Mouse (Mus musculus) embryonic fibroblast, embryonic 13.5 days (primary cell): ENCODE measurements around the gene Fam178b.

ENCODE experiments used
- CTCF ChIP-seq: IDR thresholded peaks from 2 replicates; pipeline ENCODE4 v1.5.1; 2011; ENCODE audit warnings: mild to moderate bottlenecking, control low read depth, low read length, moderate library complexity, borderline replicate concordance; ENCODE audit not compliant: insufficient read depth
- POLR2A ChIP-seq: IDR thresholded peaks from 2 replicates; pipeline ENCODE4 v1.6.1; 2011; ENCODE audit warnings: low read depth, mild to moderate bottlenecking, control low read depth, low read length, moderate library complexity

- TF ChIP-seq CTCF, result no peak
- no peak for TF ChIP-seq POLR2A
These were observed 18.5 kb downstream of the Fam178b start for GRCm38 (mm10) chr1:36664457-36664856.
